Mouse (Mus musculus): ENCODE data around the gene Guca1b.
A peak's percentile ranks its signal among the peaks of the same experiment; 100 is the strongest.

GRCm38 (mm10) chr17:47371451-47371850, 13.7 kb upstream of the Guca1b start:
- TF ChIP-seq POLR2A (IDR thresholded peaks at IDR 0.05; ENCODE audit: control insufficient read depth, low read depth, low read length), result no peak
- peak; percentile 44; the same call in 1 of the 2 replicates for TF ChIP-seq CTCF (IDR thresholded peaks at IDR 0.05; ENCODE audit: control insufficient read depth, insufficient read depth, insufficient replicate concordance, low read depth, low read length)

All from testis, adult 2 months (tissue).